Mouse (Mus musculus) forebrain, postnatal 0 days (tissue): Measurements from ENCODE around the gene Gtf2ird1. TPM values are rescaled to one million over a fixed set of nuclear protein-coding genes. Genes with fewer than 3 reads are reported as not detected.
"Not testable (repeated sequence)": the region's sequence is repeated elsewhere in the genome, so short reads cannot be mapped to it uniquely, and the experiment has no call there.

Source experiments
- ATAC-seq: fragments of 200-750 bp; cut with Nextera tagmentation; 2 replicates; pipeline ENCODE4 v1.8.0; 2017; ENCODE audit warnings: mild to moderate bottlenecking, moderate library complexity
- DNase-seq: peaks from one replicate; pipeline ENCODE4 v3.0.0-alpha.2; 2015
- H3K27ac ChIP-seq: fragments of 300-500 bp; sonication (generic); 2 replicates; pipeline ENCODE4 v1.5.1; 2014; ENCODE audit warnings: low read depth, mild to moderate bottlenecking, antibody characterized with exemption, low read length, moderate library complexity, mixed read lengths
- H3K27me3 ChIP-seq: fragments of 300-500 bp; sonication (generic); 2 replicates; pipeline ENCODE4 v1.6.1; 2014; ENCODE audit warnings: mild to moderate bottlenecking, low read length, mixed read lengths; ENCODE audit not compliant: insufficient read depth
- H3K36me3 ChIP-seq: fragments of 300-500 bp; sonication (generic); 2 replicates; pipeline ENCODE4 v1.6.1; 2014; ENCODE audit warnings: mild to moderate bottlenecking, moderate library complexity; ENCODE audit not compliant: insufficient read depth
- H3K4me1 ChIP-seq: fragments of 300-500 bp; sonication (generic); 2 replicates; pipeline ENCODE4 v1.6.1; 2014; ENCODE audit warnings: antibody characterized with exemption; ENCODE audit not compliant: insufficient read depth
- H3K4me2 ChIP-seq: fragments of 300-500 bp; sonication (generic); 2 replicates; pipeline ENCODE4 v1.6.1; 2014; ENCODE audit warnings: low read depth, mild to moderate bottlenecking, moderate library complexity
- H3K4me3 ChIP-seq: fragments of 300-500 bp; sonication (generic); 2 replicates; pipeline ENCODE4 v1.5.1; 2014; ENCODE audit warnings: low read depth, low read length, mixed read lengths
- H3K9ac ChIP-seq: fragments of 300-500 bp; sonication (generic); 2 replicates; pipeline ENCODE4 v1.6.1; 2014; ENCODE audit warnings: mild to moderate bottlenecking
- H3K9me3 ChIP-seq: fragments of 300-500 bp; sonication (generic); 2 replicates; pipeline ENCODE4 v1.6.1; 2016; ENCODE audit warnings: low read length
- CTCF ChIP-seq: sonication (generic); IDR thresholded peaks from 2 replicates; pipeline ENCODE4 v1.5.1; 2016; ENCODE audit warnings: antibody characterized with exemption, control low read depth, low read depth
- WGBS: fragments of 180-500 bp; shearing (Covaris S2); extraction: QIAGEN DNeasy Blood & Tissue Kit; methylation state at CpG from one replicate; pipeline ENCODE4 v1.1.7; 2014; 5-methylcytosine and 5-hydroxymethylcytosine counted together
- polyA plus RNA-seq: library from polyadenylated mRNA; unstranded; fragments of >200 nt; fragmentation: Nextera tagmentation; extraction: Ambion mirVana; gene quantifications from 2 replicates; pipeline ENCODE4 v1.2.1, GENCODE M21; 2015
- total RNA-seq: library from RNA; depleted of rRNA; stranded (reverse); fragments of >200 nt; gene quantifications from 2 replicates; pipeline ENCODE4 v1.2.3, GENCODE M21; 2014

Gene Gtf2ird1
- total and polyA plus RNA-seq, 2 experiments from 2014 or later = 47.1 to 53.6 TPM

DNA sequence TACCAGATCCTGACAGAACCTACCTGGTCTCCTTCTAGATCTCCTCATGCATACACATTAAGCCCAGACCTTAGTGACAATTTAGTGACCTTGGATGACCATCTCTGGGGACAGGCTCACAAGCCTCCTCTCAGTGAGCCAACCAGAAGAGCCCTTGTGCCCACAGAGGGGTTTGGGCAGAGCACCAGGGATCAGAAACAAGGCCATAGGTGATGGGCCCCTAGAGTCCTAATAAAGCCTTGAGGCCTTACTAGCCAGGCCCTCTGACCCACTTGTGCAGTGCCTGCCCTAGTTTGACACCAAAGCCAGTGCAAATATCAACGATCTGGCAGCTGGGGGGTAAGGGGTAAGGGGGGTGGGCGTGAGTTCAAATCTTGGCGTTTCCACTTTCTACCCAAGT, 1.9 kb upstream of the Gtf2ird1 start:
- no peak overlapping the region for H3K27ac ChIP-seq
- ATAC-seq = no peak
- H3K4me3 ChIP-seq = no peak overlapping the region
- WGBS = 91% methylated on average over 3 of the region's 3 CpGs
- H3K36me3 ChIP-seq = no peaks in the 10 kb centered on the region
- no peaks in the 10 kb centered on the region for H3K27me3 ChIP-seq
- H3K4me1 ChIP-seq = peaks cover 14% of the 10 kb centered on the region; the same call in 1 of the 2 replicates
- no peaks in the 10 kb centered on the region for H3K9me3 ChIP-seq
- H3K9ac ChIP-seq = no peak overlapping the region
- no peak for TF ChIP-seq CTCF
- H3K4me2 ChIP-seq = no peak overlapping the region
- no peak for DNase-seq

DNA sequence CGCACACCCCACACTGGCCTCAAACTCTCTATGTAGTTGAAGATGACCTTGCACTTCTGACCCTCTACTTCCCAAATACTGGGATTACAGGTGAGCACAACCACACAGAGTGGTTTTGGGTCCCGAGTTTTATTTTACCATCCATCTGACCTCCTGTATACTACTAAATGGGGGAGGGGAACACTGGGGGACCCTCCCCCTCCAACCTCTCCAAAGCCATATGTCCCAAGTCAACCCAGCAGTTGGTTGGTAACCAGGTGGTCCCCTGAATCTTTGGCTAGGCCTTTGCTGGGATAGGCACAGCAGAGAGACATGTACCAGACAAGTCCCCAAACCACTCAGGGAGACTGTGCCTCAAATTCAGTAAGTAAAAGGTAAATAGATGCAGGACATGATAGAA, 855 bp upstream of the Gtf2ird1 start:
- Histone ChIP-seq H3K9me3 (no peaks in the 10 kb centered on the region), H3K27ac (peak overlapping the region; percentile 90; the same call in 1 of the 2 replicates), H3K27me3 (no peaks in the 10 kb centered on the region), H3K4me2 (peak overlapping the region; percentile 78; the same call in 1 of the 2 replicates), H3K4me3 (peak overlapping the region; percentile 88; the same call in 1 of the 2 replicates), H3K9ac (no peak overlapping the region), H3K4me1 (peaks cover 14% of the 10 kb centered on the region; the same call in 1 of the 2 replicates), H3K36me3 (no peaks in the 10 kb centered on the region)
- ATAC-seq = no peak
- 98% methylated on average over 2 of the region's 2 CpGs for WGBS
- no peak for DNase-seq
- no peak for TF ChIP-seq CTCF

DNA sequence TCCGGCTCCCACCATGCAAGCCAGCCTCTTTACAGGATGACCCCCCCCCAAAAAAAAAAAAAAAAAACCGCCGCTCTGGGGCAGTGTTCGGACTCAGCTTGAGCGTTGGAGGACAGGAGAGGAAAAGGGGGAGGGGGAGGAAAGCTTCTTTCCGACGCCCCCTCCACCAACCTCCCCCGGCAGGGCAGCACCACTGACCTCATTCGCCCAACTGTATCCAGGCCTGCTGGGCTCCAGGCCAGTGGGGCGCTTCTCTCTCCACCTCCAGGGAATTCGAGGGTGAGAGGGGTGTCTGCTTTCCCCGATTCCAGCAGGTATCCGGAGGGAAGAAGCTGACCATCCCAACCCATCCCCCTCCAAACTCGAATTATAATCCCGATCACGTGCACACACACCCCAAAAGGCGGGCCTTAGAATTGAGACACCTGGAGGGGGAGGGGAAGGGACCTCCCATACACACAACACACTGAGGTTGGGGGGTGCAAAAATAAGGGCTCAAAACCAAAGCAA, 547 bp downstream of the Gtf2ird1 start:
- H3K27ac ChIP-seq = peak overlapping the region; percentile 90
- DNase-seq (peak; percentile 74), ATAC-seq (peak; percentile 72)
- WGBS = under 1% methylated on average over 17 of the region's 17 CpGs
- H3K9ac ChIP-seq = peak overlapping the region; percentile 98
- H3K4me1 ChIP-seq = peaks cover 14% of the 10 kb centered on the region; the same call in 1 of the 2 replicates
- H3K4me3 ChIP-seq = peak overlapping the region; percentile 88
- no peaks in the 10 kb centered on the region for H3K27me3 ChIP-seq
- H3K4me2 ChIP-seq = peak overlapping the region; percentile 78
- H3K9me3 ChIP-seq = no peaks in the 10 kb centered on the region
- H3K36me3 ChIP-seq = peaks cover 4% of the 10 kb centered on the region; the same call in 1 of the 2 replicates
- no peak for TF ChIP-seq CTCF

DNA sequence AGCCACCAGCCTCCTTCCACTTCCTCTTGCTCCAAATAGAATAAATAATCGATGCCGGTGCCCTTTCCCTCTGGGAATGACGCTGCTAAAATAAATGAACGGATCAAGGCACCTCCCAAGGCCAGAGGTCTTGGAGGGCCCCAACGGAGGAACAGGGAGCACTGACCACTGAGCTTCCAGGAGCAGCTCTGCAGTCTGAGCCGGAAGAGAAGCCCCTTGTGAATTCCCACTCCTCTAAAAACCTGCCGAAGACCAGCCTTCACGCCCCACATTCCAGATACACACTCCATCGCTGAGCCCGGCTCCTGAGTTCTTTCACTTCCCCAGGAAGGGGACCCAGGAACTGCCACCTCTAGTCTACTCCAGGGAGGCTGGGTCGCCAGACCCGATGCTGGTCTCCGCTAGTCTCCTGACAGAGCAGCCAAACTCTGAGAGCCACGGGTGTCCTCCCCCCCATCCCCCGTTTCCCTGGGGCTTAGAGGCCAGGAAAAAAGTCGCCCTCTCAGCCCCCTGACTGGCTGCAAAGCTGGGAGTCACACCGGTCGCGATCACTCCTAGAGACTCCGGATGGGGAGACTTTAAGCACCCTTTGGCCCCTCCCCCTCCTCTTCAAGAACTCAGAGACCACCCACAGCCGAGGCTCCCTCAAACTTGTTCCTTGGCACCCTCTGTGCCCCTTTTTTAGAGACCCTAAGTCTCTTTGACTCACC, 1.2 kb downstream of the Gtf2ird1 start:
- Histone ChIP-seq H3K27me3 (no peaks in the 10 kb centered on the region), H3K36me3 (peaks cover 4% of the 10 kb centered on the region; the same call in 1 of the 2 replicates), H3K4me2 (peak overlapping the region; percentile 78), H3K9me3 (no peaks in the 10 kb centered on the region), H3K27ac (peak overlapping the region; percentile 90), H3K9ac (peak overlapping the region; percentile 98), H3K4me1 (peaks cover 14% of the 10 kb centered on the region; the same call in 1 of the 2 replicates), H3K4me3 (peak overlapping the region; percentile 88)
- TF ChIP-seq CTCF = no peak
- WGBS = 2% methylated on average over 21 of the region's 21 CpGs
- peak; percentile 44 for DNase-seq
- 0 out of 2 replicates have a peak, but pooled peaks have one; percentile 21 for ATAC-seq

DNA sequence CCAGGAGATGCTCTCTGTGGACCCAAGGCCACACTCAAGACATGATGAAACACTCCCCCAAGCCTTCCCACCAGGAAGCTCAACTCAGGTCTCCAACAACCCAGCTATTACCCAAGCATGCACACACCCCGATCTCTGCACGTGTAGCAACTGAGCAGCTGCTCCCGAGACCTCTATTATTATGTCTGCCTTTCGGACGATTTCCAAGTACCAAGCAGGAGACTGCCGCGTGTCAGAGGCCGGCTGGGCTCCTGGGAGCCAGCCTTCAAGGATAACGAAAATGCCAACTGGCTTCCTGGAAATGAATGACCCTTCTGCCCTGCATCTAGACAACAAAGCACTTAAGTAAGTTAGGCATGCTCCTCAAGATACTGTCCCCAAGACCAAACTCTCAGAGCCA, 2.1 kb downstream of the Gtf2ird1 start:
- DNase-seq (peak; percentile 16), ATAC-seq (no peak)
- H3K4me1 ChIP-seq = peaks cover 14% of the 10 kb centered on the region; the same call in 1 of the 2 replicates
- no peaks in the 10 kb centered on the region for H3K9me3 ChIP-seq
- TF ChIP-seq CTCF = no peak
- peak overlapping the region; percentile 88 for H3K4me3 ChIP-seq
- H3K9ac ChIP-seq = peak overlapping the region; percentile 98
- 0 out of 2 replicates have a peak overlapping the region, but pooled peaks have one; percentile 21 for H3K27ac ChIP-seq
- peaks cover 4% of the 10 kb centered on the region; the same call in 1 of the 2 replicates for H3K36me3 ChIP-seq
- H3K4me2 ChIP-seq = peak overlapping the region; percentile 78
- 18% methylated on average over 9 of the region's 9 CpGs for whole genome bisulfite sequencing
- H3K27me3 ChIP-seq = no peaks in the 10 kb centered on the region

DNA sequence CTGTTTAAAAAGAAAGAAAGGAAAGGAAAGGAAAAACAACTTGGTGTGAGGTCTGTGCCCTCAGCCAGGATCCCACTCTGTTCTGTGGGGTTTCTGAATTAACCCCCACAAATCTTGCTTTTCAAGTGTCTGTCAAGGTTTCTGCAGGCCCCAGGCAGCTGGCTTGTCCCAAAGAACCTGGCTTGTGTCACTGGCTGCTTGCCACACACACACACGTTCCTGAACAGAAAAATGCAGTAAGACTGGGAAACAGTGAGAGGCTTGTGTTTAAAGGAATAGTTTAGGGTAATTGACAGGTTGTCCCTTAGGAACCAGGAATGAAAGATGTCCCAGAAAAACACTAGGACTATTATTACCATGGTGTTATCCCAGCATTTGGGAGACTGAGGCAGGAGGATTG, 2.9 kb downstream of the Gtf2ird1 start:
- WGBS = 19% methylated on average over 1 of the region's 1 CpGs
- Histone ChIP-seq H3K4me1 (peaks cover 14% of the 10 kb centered on the region; the same call in 1 of the 2 replicates), H3K9ac (no peak overlapping the region), H3K4me2 (peak overlapping the region; percentile 78; the same call in 1 of the 2 replicates), H3K9me3 (no peaks in the 10 kb centered on the region), H3K27me3 (no peaks in the 10 kb centered on the region), H3K4me3 (no peak overlapping the region), H3K27ac (no peak overlapping the region), H3K36me3 (peaks cover 4% of the 10 kb centered on the region; the same call in 1 of the 2 replicates)
- peak; percentile 35 for DNase-seq
- no peak for ATAC-seq
- no peak for TF ChIP-seq CTCF

DNA sequence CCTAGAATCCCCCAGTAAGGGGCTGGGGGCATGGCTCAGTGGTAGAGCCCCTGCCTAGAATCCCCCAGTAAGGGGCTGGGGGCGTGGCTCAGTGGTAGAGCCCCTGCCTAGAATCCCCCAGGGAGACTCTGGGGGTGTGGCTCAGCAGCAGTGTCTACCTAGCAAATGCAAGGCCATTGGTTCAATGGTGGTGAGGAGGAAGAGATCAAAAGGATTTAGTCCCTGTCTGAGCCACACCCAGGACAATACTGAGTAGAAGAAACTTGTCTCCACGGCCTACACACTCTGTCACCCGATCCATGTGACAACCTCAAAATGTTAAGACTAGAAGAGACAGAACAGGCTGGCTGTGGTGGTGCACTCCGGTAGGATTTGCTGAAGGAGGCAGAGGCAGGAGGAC, 9.8 kb downstream of the Gtf2ird1 start:
- ATAC-seq, H3K27ac ChIP-seq, H3K9ac ChIP-seq, H3K9me3 ChIP-seq, H3K4me3 ChIP-seq, DNase-seq, H3K4me2 ChIP-seq, H3K36me3 ChIP-seq, H3K4me1 ChIP-seq, H3K27me3 ChIP-seq: not testable (repeated sequence)
- WGBS = 97% methylated on average over 4 of the region's 4 CpGs
